Mouse (Mus musculus): ENCODE measurements around the gene Prdm2.

Gene Prdm2

GRCm38 (mm10) chr4:143154571-143154970, 58.2 kb downstream of the Prdm2 start:
- DNase-seq (ENCODE audit: low spot score in 2 of 2) = no peak

- DNase-seq (ENCODE audit: low spot score in 2 of 2) = no peak
Measured at GRCm38 (mm10) chr4:143152634-143153033, 60.2 kb downstream of the Prdm2 start.

- peak in 1 of 2 experiments; percentile 20 for DNase-seq (ENCODE audit: low spot score in 2 of 2)
Measured at GRCm38 (mm10) chr4:143151267-143151666, 61.5 kb downstream of the Prdm2 start.

- DNase-seq (ENCODE audit: low spot score in 2 of 2) = no peak
Measured at GRCm38 (mm10) chr4:143147666-143148065, 65.1 kb downstream of the Prdm2 start.

GRCm38 (mm10) chr4:143143615-143144014, 69.2 kb downstream of the Prdm2 start:
- DNase-seq (ENCODE audit: low spot score in 2 of 2) = no peak

- DNase-seq (ENCODE audit: low spot score in 2 of 2) = no peak
Measured at GRCm38 (mm10) chr4:143141645-143142259, 71.0 kb downstream of the Prdm2 start.

GRCm38 (mm10) chr4:143140940-143141339, 71.9 kb downstream of the Prdm2 start:
- DNase-seq (ENCODE audit: low spot score in 2 of 2) = no peak

- DNase-seq (ENCODE audit: low spot score in 2 of 2) = no peak
Measured at GRCm38 (mm10) chr4:143132433-143132832, 80.4 kb downstream of the Prdm2 start.

GRCm38 (mm10) chr4:143130441-143130840, 82.4 kb downstream of the Prdm2 start:
- DNase-seq (ENCODE audit: low spot score in 2 of 2) = no peak

- DNase-seq (ENCODE audit: low spot score in 2 of 2) = no peak
Measured at GRCm38 (mm10) chr4:143129261-143129760, 83.5 kb downstream of the Prdm2 start.

GRCm38 (mm10) chr4:143127171-143127570, 85.6 kb downstream of the Prdm2 start:
- no peak for DNase-seq (ENCODE audit: low spot score in 2 of 2)

GRCm38 (mm10) chr4:143126476-143126875, 86.3 kb downstream of the Prdm2 start:
- DNase-seq (ENCODE audit: low spot score in 2 of 2) = no peak

GRCm38 (mm10) chr4:143125290-143125689, 87.5 kb downstream of the Prdm2 start:
- DNase-seq (ENCODE audit: low spot score in 2 of 2) = no peak

- DNase-seq (ENCODE audit: low spot score in 2 of 2) = no peak
Measured at GRCm38 (mm10) chr4:143123043-143123442, 89.8 kb downstream of the Prdm2 start.

- DNase-seq (ENCODE audit: low spot score in 2 of 2) = no peak
Measured at GRCm38 (mm10) chr4:143121174-143121573, 91.6 kb downstream of the Prdm2 start.

- peak in 1 of 2 experiments; percentile 43 for DNase-seq (ENCODE audit: low spot score in 2 of 2)
Measured at GRCm38 (mm10) chr4:143120008-143120407, 92.8 kb downstream of the Prdm2 start.

- DNase-seq (ENCODE audit: low spot score in 2 of 2) = peak in 1 of 2 experiments; percentile 28
Measured at GRCm38 (mm10) chr4:143118843-143119242, 94.0 kb downstream of the Prdm2 start.

- DNase-seq (ENCODE audit: low spot score in 2 of 2) = no peak
Measured at GRCm38 (mm10) chr4:143115851-143116250, 96.9 kb downstream of the Prdm2 start.

- no peak for DNase-seq (ENCODE audit: low spot score in 2 of 2)
Measured at GRCm38 (mm10) chr4:143114232-143114979, 98.4 kb downstream of the Prdm2 start.

- DNase-seq (ENCODE audit: low spot score in 2 of 2) = peak; percentile 40 to 67
Measured at GRCm38 (mm10) chr4:143112985-143113384, 99.8 kb downstream of the Prdm2 start.

GRCm38 (mm10) chr4:143112439-143112838, 100.4 kb downstream of the Prdm2 start:
- DNase-seq (ENCODE audit: low spot score in 2 of 2) = no peak

GRCm38 (mm10) chr4:143111872-143112271, 100.9 kb downstream of the Prdm2 start:
- no peak for DNase-seq (ENCODE audit: low spot score in 2 of 2)

- DNase-seq (ENCODE audit: low spot score in 2 of 2) = no peak
Measured at GRCm38 (mm10) chr4:143108552-143108951, 104.2 kb downstream of the Prdm2 start.
